Mouse (Mus musculus) CD4-positive helper T cell, adult 2 months (primary cell): ENCODE measurements around the gene Gbp5.

Experiments used
- DNase-seq: peaks from one replicate; pipeline ENCODE4 v3.0.0-alpha.2; 2012; ENCODE audit warnings: low read depth, missing footprints, low spot score

Gene Gbp5

DNA sequence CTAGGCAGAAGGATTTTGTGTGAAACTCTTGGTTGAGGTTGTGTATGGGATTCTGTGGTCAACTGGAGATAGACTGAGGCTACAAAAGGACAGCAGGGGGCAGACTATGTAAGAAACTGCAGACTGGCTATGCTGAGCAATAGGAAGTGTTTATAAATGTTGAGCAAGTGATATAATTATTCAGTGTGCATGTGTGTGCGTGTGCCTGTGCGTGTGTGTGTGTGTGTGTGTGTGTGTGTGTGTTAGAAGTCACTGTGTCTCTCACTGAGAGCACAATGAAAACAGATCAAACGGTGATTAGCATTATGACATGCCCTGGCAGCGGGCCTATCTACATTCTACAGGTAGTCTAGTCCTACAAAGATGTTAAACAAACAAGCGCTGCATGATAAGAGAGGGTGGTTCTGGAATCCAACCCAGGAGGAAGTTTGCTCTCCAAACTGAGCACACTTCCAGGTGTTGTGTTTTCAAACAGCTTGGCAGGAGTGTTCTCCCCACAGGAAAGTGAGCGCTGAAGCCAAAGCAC is at the start of gene Gbp5:
Gene Gbp5, plus strand, starts transcription at position 443 of the 526 bp plus-strand sequence.
- peak; percentile 88 for DNase-seq

DNA sequence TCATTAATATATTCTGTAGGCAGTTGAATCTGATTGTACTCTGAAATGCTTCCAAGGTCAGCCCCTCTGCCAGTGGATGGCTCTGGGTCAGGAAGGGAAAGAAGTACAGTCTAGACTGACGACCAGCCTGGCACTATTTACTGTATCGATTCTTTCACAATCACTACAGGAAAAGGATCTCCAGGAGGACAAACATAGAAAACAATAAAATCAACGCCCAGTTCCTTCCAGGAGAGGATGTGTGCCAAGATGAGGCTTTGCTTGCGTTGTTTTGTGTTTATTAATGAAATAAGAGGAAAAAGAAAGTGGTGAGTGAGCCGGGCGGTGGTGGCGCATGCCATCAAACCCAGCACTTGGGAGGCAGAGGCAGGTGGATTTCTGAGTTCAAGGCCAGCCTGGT is 39.6 kb upstream of the Gbp5 start:
- DNase-seq = no peak

DNA sequence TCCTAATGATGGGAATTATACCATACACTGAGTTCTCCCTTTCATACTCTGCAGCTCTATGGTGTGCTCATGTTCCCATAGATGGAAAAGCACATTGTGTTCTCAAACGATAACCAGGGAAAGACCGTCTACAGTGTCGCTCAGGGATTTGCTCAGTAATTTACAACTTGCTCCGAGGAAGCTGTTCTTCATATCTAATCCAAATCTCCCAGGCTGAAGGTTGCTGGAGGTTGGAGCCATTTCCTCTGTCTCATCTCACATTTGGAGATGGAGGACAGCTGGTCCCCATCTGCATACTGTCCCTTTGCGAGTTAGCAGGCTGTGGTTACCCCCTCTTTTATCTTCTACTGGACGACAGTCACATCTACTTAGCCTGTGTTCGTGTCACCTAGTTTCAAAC is 34.5 kb upstream of the Gbp5 start:
- DNase-seq = no peak

DNA sequence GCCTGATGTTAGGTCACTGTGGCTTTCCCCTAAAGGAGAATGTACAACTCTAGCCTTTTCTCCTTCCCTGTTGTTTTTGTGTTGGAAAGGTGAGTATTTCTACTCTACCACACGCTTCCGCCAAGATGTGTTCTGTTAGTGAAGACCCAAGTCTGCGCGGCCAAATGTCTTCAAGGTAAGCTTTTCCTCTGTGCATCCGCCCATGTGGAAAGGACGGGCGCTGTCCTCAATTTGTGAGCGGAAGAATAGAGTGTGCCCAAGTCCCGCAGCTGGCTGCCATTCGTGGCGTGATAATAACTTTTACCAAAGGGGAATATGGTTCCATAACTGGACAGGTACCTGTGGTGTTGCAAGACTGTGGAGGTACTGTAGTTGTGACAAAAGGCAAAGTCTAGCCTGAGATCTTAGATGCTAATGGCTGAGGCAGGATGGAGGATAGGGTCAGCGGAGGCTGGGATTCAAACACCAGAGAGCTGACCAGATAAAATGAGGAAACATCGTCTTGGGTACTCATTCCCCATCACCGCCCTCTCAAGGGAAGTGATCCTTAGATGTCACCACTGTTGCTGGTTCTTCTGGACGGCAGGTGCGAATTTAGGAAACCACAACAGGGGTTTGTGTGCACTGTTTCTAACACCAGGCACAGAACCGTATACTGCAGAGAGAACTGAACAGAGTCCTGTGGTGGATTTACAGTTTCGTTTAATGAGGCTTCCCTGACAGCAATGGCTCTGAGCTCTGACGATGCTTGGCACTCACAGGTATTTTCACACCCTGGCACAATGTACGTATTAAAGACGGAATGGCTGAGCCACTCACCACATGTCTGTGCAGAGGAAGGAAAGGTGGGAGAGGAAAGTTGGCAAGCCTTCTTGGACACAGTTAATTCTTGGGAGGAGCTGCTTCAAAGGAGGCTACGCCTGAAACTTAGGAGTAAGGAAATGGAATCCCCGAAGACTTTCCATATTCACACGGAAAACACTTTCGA is 30.7 kb upstream of the Gbp5 start:
- no peak for DNase-seq

DNA sequence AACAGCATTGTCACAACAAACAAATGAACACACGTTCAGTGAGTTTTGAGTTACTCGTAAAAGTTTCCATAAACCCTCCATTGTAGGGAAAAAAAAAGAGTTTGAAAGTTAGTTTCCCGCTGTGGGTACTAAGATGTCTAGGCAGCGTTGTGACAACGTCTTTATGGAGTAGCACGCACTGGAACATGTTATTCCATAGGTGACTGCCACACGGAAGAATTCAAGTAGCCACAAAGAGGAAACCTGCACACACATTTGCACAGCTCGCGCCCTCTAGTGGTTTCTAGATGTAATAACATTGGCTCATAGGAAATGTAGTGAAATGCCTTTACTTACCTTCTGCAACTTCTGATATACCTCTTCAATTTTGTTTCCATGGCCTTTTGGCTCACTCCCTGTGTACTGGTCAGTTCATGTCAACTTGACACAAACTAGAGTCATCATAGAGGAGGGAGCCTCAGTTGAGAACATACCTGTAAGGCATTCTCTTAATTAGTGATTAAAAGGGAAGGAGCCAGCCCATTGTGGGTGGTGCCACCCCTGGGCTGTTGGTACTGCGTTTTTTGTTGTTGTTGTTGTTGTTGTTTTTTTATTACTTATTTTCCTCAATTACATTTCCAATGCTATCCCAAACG is 19.3 kb upstream of the Gbp5 start:
- DNase-seq = peak; percentile 51

GRCm38 (mm10) chr3:142475913-142476312 is 17.9 kb upstream of the Gbp5 start:
- DNase-seq = peak; percentile 57

DNA sequence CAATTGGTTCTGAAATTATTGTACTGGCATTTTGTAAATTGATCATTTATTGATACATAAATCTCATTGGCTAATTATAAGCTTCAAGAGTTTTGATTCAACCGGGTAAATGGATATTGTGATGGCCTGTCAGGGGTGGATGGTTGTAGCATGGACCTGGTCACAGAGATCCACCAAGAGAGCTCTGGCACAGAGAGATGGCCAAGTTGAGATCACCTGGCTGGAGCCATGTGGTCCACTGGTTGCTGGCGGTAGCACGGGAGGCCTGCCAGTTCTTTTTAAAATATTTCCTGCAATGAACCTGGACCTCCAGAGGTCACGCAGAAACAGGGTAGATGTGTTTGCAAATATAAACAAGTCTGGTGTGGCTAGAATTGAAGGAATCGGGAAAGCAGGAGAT is 15.9 kb upstream of the Gbp5 start:
- DNase-seq = no peak

GRCm38 (mm10) chr3:142478360-142478759 is 15.4 kb upstream of the Gbp5 start:
- no peak for DNase-seq

GRCm38 (mm10) chr3:142490465-142490864 is 3.3 kb upstream of the Gbp5 start:
- DNase-seq = peak; percentile 71

GRCm38 (mm10) chr3:142495146-142495655 is 1.4 kb downstream of the Gbp5 start:
- no peak for DNase-seq

DNA sequence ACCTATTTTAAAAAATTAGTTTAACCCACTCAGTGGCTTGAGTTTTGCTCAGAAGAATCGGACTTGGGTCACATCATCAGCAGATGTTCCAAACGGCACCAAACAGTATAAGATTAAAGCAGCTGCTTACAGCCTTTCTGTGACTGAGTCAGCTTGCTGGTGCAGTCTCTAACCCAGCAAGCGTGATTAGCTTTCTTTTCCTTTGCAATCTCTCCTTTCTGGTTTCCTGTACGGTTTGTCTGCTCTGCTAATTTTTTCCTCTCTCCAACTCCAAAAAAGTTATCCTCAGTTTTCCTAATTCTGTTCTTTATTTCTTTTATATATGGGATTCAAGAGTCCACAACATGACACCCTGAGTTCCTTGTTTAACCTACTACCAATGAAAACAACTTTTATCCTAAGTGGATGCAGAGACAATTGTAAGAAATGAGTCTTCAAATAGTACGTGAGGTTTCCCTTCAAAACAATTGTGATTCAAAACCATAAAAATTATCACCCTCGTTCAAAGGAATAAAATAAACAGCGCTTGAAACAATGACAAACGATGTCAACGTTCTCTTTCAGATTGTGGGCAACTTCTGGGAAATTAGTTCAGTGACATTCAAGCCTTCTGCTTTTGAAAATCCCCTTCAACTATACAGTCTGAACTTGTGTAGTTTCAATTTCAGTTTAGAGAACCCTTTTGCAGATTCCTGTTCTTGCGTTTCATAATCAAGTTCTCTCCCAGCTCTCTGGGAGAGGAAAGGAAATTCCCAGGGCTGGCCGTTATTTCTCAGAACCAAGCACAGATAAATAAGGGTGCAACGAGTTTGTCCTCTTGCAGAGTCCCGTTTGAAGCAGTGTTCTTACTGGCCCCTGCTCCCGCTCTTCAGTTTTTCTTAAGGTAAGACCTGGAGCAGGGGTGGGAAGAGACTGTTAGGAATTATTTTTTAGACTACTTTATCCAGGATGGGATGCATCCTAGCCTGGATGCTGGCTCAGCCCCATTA is 2.6 kb downstream of the Gbp5 start:
- peak; percentile 65 for DNase-seq

DNA sequence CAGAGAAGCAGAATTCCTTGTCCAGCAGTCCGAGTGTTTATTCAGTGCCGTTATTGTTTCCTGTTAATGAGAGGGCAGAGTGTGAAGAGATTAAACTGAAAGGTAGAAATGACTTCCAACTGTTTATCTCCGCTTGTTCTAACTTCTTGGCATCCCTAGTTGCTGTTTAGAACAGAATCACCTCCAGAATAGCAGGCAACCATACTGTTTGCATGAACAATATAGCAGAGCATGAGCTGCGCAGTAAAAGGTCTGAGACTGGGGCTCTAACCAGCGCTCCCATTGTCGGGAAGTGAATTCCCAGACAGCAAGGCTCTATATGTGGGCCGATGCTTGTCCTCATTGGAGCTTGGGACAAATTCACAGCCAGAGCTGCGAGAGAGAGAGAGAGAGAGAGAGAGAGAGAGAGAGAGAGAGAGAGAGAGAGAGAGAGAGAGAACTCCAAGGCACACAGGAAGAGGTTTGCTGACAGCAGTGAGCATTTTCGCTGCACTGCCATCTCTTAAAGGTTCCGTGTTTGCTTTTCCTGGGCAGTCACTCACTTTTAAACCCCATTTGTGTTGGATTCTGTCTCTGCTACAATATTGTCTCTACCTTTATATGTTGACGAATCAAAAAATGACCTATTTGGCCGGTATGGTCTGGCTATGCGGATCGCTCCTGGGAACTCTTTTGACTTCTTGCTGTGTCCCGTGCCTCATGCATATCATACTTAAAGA is 3.5 kb downstream of the Gbp5 start:
- DNase-seq = peak; percentile 71

DNA sequence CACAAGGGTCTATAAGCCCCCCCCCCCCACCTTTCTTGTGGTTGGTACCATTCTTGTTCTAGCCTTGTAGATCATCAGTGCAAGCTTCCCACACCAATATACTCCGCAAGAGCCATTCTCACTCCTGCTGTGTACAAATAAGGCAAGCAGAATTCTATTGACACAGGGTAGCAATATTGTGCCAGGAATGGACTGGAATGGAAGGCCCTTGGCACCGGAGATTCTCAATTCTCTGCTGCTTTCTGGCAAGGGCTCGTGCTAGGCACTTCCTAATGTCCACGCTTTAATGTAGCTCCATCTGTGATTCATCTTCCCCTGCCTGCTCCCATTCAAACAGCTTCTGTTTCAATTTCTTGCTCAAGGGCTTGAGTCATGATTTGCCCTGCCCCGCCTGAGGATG is 5.2 kb downstream of the Gbp5 start:
- DNase-seq = no peak

DNA sequence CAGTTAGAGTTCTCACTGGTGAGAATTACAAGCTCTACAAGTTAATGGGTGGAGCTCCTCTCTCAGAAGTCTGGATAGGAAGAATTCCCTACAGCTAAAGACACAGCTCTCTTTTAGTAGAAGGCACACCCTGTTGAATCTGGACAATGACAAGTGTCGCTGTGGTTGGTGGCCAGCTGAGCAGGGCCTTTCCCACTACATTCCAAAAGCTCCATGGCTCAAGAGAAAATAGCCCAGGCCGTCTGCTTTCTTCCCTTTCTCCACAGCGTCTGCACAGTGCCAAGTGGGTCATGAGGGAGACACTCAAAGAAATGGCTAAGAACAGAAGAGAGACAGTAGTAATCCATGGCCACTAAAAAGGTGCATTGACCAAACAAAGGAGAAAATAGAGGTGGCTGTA is 34.3 kb downstream of the Gbp5 start:
- no peak for DNase-seq

DNA sequence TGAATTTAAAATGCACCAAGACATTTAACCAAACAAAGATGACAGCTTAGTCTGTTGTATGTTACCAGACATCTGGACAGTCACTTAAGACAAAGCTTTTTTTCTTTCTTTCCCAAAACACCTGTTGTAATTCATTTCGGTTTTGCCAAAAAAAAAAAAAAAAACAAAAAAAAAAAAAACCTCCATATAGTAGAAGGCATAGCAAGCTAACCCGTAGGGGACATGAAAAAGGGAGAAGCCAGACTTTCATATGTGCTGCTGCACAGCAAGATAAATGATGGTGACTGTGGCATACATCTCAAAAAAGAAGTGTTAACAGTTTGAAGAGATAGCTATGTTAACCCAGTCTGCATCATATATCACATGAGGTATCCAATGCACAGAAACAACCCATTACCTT is 35.8 kb downstream of the Gbp5 start:
- DNase-seq = no peak

DNA sequence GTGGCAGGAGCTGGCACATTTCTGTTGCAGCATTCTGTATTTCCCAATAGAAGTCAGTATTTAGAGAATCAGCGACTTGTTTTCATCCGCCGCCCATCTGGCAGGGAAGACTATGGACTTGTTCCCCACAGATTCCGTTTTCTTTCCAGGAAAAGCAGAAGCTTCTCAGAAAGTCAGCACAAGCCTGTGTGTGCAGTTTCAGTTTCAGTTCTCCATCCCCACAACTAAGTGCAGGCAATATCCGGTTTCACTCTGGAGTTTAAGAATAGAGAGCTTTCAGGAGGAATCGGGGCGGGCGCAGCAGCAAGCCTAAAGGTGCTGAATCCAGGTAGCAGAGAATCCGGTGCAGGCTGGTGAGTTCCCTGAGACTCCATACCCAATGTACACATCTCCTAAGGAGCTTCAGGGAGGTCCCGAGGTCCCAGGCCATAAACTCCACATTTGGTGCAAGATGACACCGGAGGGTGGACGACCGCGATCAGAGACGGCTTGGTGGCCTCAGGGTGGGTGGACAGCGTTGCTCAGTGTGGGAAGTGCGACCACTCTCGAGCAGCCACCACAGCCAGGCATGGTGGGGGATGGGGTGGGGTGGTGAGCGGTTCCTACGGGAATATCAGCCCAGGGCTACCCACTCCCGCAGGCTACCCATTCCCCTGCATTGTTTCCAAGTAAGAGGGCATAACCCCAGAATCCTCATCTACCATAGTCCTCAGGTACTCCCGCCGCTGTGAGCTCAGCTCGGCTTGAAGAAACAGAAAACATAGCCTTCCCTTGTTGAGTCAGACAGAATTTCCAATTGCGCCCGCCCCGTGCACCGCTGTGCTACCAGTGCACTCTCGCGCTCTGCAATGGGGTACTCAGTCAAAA is 36.5 kb downstream of the Gbp5 start, which contains the start of gene Gbp7:
Gene Gbp7, plus strand, starts transcription at position 256 of the 867 bp plus-strand sequence.
- DNase-seq = peak; percentile 84

DNA sequence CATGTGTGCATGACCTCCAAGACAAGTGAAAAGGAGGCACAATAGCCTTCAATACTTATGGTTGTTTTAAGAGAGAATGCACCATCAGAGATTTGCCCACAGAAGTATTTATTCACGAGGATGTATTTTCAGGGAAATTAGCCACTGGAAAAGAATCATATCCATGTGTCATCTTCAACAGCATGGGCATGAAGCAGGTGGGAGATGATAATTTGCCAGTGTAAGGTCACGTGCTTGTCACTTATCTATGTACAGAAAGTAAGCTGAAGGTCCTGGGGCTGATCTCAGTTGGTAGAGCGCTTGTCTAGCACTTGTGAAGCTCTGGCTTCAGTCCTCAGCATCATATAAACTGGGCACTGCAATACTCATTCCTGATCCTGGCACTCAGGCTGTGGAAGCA is 37.8 kb downstream of the Gbp5 start:
- no peak for DNase-seq

- DNase-seq = peak; percentile 60
Measured at GRCm38 (mm10) chr3:142533185-142533584, 39.4 kb downstream of the Gbp5 start.

DNA sequence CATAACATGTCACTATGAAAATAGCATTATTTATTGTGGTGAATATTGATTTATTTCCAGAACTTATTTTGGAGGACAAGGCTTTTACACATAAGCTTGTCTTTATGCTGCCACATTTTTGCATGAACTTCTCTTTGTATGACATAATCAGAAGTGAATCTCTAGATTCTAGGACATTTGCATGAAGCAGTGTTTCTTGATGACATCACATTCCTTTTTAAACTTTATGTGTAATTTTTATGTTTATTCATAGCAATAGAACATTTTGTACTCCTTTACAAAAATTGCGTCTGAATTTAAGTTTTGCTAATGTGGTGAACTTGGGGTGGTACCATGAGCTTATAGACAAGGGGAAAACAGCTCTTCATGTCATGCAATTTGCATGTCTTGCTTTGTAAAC is 41.9 kb downstream of the Gbp5 start:
- DNase-seq = no peak
